Mouse (Mus musculus) urinary bladder, postnatal 4 days (tissue): ENCODE measurements around the gene Adh1.

Experiments
- DNase-seq, 2 experiments: peaks; one replicate each; pipeline ENCODE4 v3.0.0; 2021 to 2022; ENCODE audit warnings: low spot score in 2 of 2

The Adh1 gene

DNA sequence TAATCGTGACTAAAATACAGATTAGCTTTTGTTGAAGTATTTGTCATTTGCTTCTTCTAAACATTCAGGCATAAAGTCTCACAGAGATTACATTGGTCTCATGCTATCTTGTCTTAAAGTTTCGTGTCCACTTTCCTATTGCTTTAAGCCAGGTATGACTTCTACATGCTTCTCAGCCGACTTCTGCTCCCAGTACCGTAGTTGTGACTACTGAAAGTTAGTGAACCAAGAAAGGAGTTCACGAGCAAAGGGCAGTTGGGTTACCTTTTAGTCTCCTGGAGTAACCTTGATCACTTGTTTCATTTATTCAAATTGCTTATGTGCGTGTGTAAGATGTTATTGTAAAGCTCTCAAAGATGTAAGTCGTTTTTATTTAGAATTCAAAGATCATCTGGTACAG is 25.2 kb downstream of the Adh1 start:
- no peak for DNase-seq

DNA sequence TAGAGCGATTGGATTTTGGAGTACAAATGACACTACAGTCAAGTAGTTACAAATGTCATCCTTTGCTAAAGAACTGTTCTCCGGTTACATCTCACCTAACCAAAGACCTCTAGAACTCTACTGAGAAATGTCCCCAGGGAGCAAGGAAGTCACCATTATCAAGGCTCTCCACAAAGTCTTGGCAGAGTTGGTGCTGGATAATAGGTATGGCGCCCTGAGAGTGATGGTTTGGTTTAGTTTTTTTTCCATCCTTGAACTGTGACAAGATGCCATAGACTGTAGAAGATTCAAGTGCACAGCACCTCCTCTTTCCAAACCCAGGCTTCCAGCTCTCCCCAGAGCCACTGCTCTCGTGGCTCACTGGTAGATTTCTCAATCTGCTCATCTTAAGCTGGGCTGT is 26.9 kb downstream of the Adh1 start:
- no peak for DNase-seq

DNA sequence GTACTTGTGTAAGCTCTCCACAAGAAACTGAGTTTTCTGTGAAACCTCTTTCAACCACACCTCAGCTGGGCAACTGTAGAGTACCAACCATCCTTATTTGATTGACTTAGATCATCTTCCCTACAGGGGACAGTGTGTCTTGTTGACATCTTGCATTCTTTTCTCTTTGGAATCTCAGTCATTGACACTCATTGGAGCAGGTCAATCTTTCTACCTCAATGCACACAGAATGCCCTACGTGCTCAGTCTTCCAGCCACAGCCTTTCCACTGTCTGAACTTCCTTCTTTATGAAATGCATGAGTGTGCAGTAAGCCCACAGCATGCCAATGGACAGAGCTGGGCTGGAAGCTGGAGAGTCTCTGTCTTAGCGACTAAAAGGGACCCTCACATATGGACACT is 29.9 kb downstream of the Adh1 start:
- DNase-seq = no peak

DNA sequence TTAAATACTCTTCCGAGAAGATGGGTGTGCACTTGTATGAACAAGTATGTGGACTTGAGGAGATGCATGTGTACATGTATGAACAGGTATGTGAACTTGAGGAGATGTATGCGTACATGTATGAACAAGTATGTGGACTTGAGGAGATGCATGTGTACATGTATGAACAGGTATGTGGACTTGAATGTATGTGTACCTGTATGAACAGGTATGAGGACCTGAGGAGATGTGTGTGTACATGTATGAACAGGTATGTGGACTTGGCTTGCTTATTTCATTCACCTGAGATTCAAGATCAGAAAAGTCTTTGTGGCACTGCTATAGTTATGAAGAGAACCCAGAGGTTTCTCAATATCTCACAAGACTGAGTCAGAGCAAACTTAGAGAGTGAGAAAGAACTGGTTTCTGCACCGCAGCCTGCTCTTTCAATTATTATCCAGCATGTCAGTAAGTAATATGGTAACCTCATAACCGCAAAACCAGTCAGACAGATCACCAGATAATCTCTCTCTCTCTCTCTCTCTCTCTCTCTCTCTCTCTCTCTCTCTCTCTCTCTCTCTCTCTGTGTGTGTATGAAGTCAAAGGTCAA is 30.8 kb downstream of the Adh1 start:
- DNase-seq = no peak

DNA sequence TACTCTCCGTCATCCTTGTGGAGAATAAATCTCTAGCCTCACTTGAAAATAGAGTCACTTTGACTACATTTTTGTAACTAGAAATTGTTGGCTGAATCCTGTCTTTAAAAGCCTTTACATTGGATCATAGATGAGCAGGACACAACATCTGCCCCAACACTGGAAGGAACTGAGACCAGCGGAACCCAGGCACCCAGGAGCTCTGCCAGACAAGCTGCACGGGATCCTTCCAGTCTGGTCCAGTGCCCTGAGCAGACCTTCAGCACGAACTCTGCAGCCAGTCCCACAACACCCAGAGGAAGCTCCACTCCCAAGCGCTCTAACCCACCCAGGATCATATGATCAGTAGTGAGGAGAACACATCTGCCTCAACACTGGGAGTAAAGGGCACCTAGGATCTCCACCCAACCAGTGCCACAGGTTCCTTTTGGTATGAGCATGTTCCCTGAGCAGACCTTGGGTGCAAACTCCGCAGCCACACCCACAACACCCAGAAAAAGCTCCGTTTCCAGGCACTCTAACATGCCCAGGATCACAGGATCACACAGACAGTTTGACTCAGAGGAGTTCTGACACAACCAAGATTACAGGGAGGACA is 32.6 kb downstream of the Adh1 start:
- DNase-seq = no peak

DNA sequence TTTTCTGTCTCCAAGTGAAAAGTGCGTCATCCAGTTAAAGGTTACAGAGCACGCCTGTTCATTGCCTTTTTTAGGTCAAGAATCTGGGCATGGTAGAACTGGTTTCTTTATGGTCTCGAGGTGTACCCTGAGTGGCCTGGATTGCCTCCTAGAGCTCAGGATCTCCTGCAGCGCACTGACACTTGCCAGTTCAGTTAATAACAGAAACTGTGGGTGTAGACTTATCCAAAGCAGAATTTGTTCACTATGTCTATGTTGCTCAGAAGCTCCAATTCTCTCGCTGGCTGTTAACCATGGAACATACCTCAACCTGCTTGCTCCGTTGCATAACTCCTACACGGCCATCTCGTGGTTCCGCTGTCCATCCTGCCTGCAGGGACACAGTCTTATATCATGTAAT is 39.3 kb downstream of the Adh1 start:
- no peak for DNase-seq

DNA sequence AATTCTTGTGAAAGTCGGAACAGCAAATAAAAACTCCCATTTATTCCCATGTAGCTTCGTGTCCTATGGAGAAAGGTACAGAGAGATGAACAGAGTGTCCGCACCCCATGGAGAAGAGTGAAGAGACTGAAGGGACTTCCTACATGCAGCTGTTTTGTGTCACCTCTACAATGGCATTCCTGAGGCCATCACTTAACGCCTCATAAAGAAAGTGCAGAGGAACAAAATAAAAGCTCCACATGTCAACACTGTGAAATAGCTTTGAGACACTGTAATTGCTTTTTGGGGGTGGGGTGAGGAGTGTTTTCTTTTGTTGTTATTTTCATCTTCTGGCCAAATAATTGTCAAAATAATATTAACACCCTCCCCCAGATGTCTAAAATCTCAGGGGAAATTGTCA is 41.9 kb downstream of the Adh1 start:
- DNase-seq = no peak

DNA sequence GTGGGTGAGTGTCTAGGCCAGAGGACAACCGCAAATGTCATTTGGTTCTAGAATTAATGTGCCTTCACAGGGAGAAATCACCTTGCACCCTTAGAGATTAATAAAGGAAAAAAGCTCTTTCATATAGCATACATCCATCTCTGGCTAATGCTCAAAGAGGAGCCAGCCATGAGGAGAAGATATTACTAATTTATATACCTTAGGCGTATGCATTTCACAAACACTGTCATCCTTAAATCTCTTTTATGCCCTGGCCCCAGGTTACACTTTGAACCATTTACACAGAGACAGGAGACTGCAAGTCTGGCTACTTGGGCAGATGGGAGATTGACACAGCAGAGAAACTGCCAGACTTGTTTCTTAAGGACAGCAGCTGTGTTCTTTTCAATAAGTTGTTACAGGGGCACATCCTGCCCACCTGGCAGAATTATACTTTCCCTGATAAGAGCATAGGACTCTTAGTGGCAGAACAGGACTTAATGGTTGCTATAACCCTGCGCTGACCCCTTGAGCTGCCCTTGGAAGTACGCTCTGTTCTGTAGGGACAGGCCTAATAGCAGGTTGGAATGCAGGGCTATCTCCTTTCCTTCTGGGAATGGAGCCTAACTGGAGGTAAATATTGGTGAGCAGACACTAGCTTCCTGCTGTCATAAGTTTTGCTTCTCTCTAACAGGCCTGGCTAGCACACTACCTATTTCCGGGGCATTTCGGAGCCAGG is 43.1 kb downstream of the Adh1 start:
- DNase-seq = no peak

DNA sequence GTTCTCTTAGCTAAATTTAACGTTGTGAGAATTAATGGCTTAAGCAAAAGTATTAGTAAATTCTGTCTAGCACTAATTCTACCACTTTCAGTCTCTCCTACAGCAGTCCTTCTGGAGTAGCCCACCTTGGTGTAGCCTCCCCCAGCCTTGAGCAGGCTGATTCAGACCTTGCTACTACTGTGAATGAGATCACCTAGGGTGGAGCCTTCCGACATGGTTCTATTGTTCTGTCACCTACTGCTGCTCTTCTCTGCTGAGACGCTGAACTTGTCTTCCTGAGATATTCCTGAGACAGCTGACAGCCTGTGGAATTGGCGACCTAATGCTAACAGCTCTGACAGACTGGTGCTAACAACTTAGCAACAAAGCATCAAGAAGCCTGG is 43.7 kb downstream of the Adh1 start:
- no peak for DNase-seq

DNA sequence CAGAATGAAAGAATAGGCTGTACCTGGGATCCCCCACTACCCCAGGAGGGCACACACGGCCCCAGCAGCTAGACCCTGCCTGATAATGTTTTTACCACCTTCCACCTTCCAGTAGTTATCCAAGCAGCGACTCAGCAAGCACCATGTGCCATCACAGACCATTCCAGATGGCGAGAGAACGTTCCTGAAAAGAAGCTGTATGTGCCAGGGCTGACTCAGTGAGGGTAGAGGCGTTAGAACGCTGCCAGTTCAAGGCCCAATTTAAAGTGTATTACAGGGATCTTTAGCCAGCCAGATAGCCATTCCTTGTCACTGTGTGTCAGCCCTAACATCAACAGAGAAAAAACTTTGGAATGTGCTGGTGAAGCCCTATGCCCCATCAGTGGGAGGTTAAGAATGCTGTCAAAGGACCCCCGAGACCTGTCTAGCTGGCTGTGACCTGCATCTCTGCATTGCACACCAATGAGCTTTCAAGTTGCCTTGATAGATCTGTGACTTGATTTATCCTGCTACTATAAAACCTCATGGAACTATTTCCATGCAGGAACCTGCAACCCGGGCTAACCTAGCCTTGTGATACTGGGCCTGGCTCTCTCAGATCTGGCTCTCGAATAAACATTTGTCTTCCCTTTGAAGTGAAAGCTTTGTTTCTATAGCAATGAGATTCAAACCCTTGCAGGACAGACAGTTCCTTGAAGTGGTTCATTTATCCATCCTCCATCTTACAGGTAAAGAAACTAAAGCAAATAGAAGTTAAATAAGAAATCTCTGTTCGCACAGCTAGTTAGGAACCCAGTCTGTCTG is 44.9 kb downstream of the Adh1 start:
- no peak for DNase-seq

DNA sequence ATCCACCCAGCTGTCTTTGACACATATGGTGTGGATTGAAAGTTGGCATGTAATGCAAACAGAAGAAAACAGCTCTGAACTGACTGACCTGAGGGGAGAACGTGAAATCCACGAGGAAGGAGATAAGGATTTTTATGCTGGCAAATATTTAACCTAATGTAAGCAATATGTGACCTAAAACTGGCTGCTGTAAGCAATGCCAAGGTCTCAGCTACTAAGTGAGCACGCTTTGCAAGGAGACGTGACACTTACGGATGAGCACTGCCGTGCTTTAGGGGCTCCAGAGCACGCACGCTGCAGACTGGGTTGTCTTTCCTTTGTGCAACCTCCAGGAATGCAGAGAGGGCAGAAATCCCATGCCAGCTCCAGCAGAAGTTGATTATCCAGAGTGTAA is 45.5 kb downstream of the Adh1 start:
- no peak for DNase-seq

DNA sequence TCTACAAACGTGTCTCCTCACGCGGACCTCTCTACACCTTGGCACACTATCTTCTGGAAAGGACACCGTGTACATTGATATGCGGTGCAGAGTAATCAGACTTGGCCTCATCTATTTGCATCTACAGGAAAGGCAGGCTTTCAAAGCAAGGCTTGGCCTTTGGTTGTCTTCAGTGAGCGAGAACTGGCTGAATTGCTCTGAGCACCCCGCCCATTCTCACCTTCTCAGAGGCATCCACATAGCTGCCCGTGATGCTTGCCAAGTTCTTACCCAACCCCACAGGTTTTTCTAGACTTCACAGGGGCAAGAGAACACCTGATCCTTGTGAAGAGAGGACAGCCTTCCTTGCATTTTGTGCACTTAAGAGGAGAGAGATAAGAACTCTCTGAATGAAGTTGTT is 49.1 kb downstream of the Adh1 start:
- DNase-seq = no peak

DNA sequence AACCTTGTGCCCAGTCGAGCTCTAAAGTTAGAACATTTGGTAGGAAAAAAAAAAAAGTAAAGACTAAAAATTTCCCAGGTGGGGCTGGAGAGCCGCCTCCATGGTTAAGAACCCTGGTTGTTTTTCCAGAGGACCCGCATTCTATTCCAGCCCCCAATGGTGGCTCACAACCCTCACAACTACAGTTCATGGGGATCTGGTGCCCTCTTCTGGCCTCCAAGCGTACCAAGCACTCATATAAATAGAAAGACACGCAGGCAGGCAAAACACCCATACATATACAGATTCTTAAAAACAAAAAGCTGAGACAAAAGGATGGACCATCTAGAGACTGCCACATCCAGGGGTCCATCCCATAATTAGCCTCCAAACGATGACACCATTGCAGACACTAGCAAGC is 50.2 kb downstream of the Adh1 start:
- DNase-seq = no peak

DNA sequence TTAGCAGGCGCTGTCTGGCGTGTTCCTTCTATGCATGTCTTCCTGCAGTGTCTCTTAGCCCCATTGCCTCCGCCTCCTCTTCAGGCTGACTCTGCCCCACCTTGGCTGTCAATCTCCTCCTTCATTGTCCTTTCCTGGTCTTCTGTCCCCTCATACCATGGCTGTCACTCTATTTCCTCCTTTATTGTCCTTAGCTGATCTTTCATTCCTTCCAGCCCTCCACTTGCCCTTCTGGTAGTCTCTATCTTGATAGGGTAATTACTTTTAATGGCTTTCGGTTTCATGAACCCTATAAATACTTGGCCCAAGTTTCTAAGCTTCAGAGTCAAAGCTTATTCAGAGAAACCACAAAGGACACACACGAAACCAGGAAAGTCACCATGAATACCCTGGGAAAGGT is 52.2 kb downstream of the Adh1 start, which contains the start of gene Adh6a:
Gene Adh6a (plus strand): TSS at position 322 of the 400 bp plus-strand sequence.
- DNase-seq = no peak

DNA sequence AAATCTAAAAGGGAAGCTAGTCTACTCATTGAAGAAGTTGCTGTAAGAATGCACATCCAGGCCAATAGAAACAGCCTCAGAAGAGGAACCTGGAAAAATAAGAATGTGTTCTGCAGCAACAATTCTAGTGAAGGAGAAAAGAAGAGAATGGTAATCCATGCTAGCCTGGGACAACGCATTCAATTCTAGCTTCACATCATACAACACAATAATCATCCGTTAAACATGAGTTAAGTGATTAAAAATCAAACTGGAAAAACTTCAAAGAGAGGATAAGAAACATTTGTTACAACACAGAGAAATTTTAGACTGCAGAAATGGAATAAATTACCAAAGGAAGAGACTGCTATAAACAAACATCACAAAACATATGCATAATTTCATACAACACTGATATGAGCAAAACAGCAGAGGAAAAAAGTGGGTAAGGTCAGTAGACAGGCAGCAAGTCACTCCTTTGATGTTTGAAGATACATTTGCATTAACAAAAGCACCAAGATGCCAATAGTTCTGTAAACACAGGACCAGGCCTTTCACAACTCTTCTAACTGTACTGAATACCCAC is 56.2 kb downstream of the Adh1 start:
- no peak for DNase-seq

DNA sequence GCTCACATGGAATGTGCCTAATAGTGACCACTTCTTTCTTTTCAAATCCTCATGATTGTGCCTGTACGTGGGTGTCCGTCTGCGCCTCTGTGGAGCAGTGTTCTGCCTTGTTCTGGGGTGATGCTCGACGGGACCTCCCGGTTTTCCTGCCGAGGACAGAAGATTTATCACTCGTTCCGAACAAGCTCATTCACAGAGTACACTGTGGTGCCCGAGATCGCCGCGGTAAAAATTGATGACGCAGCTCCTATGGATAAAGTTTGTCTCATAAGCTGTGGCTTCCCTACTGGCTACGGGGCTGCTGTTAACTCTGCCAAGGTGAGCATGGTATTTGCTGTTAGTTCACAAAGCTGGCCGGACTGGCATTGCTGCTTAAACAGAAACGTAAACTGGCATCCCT is 64.2 kb downstream of the Adh1 start:
- DNase-seq = no peak

DNA sequence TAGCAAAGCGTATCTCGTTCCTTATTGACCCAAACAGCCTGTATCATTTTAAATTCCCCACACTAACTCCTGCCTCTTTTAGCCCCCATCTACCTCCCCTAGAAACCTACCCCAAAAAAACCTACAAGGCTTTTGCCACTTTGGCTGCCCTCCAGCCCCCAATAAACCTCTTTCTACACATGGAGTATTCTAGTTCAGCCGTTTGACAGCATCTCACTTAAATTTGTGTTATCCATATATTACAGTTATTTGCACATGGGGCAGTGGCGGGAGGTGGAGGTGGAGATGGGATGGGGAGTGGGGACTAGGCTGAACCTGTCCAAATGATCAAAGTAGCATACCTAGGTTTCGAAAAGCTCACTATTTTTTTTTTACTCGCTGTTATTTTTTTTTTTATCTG is 64.7 kb downstream of the Adh1 start:
- DNase-seq = no peak

DNA sequence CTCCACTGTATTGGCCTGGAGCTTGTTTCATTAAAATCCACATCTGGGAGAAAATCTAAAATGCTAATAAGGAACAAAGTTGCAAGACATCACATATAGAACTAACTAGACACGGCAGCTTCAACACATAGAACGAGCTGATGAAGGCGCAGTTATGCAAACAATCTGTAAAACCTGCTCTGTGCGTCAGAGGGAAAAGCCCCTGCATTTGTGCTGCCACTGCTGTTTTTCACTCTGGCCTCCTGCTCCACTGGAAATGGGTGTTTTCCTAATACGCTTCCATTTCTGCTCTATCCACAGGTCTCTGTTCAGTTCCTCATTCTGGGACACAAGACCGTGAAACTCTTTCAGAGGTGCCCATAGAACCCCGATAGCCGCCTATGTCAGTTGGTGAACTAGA is 73.1 kb downstream of the Adh1 start:
- DNase-seq = no peak

DNA sequence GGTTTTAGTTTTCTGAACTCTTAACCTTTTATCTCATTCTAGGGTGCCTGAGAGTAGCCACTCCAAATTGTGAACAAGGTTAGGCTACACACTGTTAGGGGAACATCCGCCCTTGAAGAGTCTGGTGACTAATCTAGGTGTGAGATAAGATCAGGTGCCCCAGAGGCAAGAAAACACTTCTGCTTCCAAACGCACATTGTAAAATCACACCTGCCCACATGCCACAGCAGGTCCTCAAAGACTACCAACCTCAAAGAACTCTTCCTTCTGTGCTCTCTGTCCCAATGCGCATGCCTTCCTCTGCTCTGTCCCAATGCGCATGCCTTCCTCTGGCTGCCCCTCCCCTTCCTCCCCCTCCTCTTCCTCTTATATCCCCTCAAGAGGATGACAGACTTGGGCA is 73.5 kb downstream of the Adh1 start:
- DNase-seq = no peak

DNA sequence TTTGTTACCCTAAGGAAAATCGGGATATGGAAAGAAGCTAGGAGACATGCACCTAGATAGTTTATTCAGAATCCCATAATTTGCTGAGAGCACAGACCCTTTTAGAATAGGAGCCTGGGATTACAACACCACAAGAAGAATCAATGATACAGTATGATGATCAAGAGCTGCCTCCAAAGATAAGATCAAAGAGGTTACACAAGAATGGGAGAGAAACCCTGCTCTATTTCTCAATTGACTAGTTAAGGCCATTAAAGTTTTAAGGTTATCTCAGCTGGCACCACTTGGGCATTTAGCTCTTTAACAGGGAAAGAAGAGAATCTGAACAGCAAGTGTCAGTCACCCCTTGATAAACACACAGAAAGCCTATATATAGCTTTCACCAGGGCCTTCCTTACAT is 74.8 kb downstream of the Adh1 start:
- no peak for DNase-seq

DNA sequence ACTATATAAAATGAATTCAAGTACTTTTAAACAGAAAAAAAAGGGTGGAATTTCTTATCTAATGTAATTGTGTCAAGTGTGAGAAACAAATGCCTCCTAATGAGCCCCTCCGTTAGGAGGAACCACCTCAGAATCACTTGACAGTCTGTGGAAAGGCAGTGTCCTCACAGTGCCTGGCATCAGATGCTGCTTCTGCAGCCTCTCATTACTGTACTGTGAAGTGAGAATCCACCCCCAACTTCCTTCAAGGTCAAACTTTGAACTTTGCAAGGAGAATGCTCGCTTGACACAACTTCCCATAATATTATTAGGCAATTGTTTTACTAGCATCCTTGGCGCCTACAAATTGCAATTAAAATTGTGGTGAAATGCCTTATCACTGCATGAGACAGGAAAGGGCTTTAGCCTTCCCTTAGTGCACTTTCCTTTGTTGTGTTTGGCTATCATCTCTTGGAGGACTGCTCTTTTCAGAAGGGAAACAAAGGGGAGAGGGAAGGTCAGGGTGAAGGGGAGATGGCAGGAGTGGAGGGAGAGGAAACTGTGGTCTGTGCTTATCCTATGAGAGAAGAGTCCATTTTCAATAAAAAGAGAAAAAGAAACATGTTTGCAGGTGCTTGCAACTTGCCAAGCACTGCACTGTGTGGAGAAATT is 75.4 kb downstream of the Adh1 start:
- DNase-seq = no peak
